10 mouse cellular contexts compared by ENCODE assay signal in the genomic region with DNA sequence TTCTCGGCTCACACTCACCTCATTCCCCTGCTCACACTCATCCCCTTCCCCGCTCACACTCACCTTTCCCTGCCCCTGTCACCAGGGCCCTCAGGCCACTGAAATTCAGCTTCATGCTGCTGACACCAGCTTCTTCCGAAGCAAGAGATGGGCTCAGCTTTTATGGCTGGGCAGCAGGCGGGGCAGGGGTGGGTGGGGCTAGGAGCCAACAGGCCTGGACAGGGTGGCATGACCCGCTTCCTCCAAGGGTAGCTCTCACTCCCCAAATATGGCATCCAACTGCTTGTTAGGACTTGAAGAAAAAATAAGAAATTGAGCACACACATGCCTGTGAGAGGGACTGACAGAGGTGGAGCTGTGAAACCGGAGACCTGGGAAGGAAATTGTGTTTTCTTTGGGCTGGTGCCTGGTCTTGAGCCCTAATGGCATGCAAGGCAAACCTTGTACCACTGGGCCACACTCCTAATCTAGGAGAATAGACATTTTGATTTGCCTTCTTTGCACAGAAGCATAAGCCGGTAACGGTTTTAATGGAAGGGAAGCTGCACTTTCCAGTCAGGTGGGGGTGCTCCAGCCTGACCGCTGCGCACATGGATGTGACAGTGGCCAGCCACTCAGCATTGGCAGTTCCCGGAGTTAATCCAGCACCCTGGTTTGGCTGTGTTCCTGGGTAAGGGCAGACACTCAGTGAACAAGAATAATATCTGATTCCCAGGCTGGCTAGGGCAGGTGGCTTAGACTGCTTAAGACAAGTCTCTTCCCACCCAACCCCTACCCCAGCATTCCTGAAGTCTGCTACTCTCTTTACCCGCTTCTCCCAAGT. TPM values are rescaled to one million over a fixed set of nuclear protein-coding genes. Genes with fewer than 3 reads are reported as not detected.
A peak's percentile ranks its signal among the peaks of the same experiment; 100 is the strongest.
DNase-seq lines count a peak whose midpoint lies in the region; ATAC-seq and TF ChIP-seq lines count a peak whose summit lies in the region.
"Had no signal": no experiment of that assay in that cellular context is flagged by ENCODE, and none has a peak within 500 bp of the region (broad histone marks: within the 10 kb centered on the region; RNA-seq: fewer than 3 reads in every experiment).

A gene (minus strand): TSS at position 257 of the 823 bp plus-strand sequence.

- TF ChIP-seq EP300 in stomach, postnatal 0 days (optimal IDR thresholded peaks at IDR 0.05): no peak

- no peak for TF ChIP-seq POLR2A in limb, embryonic 14.5 days (IDR thresholded peaks at IDR 0.05; ENCODE audit: borderline replicate concordance, extremely low read depth, insufficient read depth, insufficient read length)

- intact Hi-C loops in left cerebral cortex, postnatal 25 days (cut with DNase I): no loop called here

- H3K4me2 ChIP-seq in limb, embryonic 14.5 days (replicated peaks; ENCODE audit: low read depth, low read length, severe bottlenecking): 0 out of 2 replicates have a peak within 1 kb of the TSS, but pooled peaks have one; percentile 5
- peak within 1 kb of the TSS; percentile 17; the same call in 1 of the 2 replicates for H3K4me2 ChIP-seq in stomach, postnatal 0 days (replicated peaks; ENCODE audit: low read depth)

- peaks cover 9% of the 10 kb centered on the region; the same call in 1 of the 2 replicates for H3K4me1 ChIP-seq in limb, embryonic 14.5 days (ENCODE audit: control insufficient read depth, insufficient read depth, low read length)
- H3K4me1 ChIP-seq in stomach, postnatal 0 days (replicated peaks; ENCODE audit: control insufficient read depth, insufficient read depth): 0 out of 2 replicates have a peak, but pooled peaks cover 2% of the 10 kb centered on the region

- WGBS in limb, embryonic 14.5 days: 55% methylated on average over 12 of the region's 12 CpGs
- WGBS in stomach, postnatal 0 days: 59% methylated on average over 12 of the region's 12 CpGs

- peak within 1 kb of the TSS; percentile 52; the same call in 1 of the 2 replicates for H3K27ac ChIP-seq in limb, embryonic 14.5 days (replicated peaks; ENCODE audit: low read depth, low read length)
- H3K27ac ChIP-seq in stomach, postnatal 0 days (replicated peaks): peak within 1 kb of the TSS; percentile 82

- no peak for TF ChIP-seq CTCF in stomach, postnatal 0 days (IDR thresholded peaks at IDR 0.05; ENCODE audit: low read depth)

- peak; percentile 24; the same call in 1 of the 2 replicates for ATAC-seq in limb, embryonic 14.5 days (ENCODE audit: low FRiP score, low read depth)
- ATAC-seq in stomach, postnatal 0 days (ENCODE audit: low FRiP score, low TSS enrichment): no peak

- H3K9ac ChIP-seq in limb, embryonic 14.5 days (ENCODE audit: low read depth, low read length, severe bottlenecking): no peak within 1 kb of the TSS
- no peak within 1 kb of the TSS for H3K9ac ChIP-seq in stomach, postnatal 0 days (ENCODE audit: low read length)

- H3K4me3 ChIP-seq in limb, embryonic 14.5 days (replicated peaks; ENCODE audit: low read length): no peak within 1 kb of the TSS
- H3K4me3 ChIP-seq in stomach, postnatal 0 days (ENCODE audit: low read depth, low read length): no peak within 1 kb of the TSS

- H3K27me3 ChIP-seq in limb, embryonic 14.5 days (ENCODE audit: control insufficient read depth, insufficient read depth, low read length): no peaks in the 10 kb centered on the region
- H3K27me3 ChIP-seq in stomach, postnatal 0 days (ENCODE audit: control insufficient read depth, insufficient read depth, low read length): no peaks in the 10 kb centered on the region

- no peaks in the 10 kb centered on the region for H3K36me3 ChIP-seq in limb, embryonic 14.5 days (ENCODE audit: control insufficient read depth, insufficient read depth, low read length)
- no peaks in the 10 kb centered on the region for H3K36me3 ChIP-seq in stomach, postnatal 0 days (ENCODE audit: control insufficient read depth, insufficient read depth, low read length)

- no peaks in the 10 kb centered on the region for H3K9me3 ChIP-seq in limb, embryonic 14.5 days (ENCODE audit: control insufficient read depth, low read length)
- H3K9me3 ChIP-seq in stomach, postnatal 0 days (ENCODE audit: control insufficient read depth, low read length): no peaks in the 10 kb centered on the region

- no peak for DNase-seq in thymus, postnatal 0 days (ENCODE audit: low spot score)
- DNase-seq in thymus, postnatal 4 days: no peak
- DNase-seq in fat pad, adult 2 months (ENCODE audit: extremely low read depth, low read depth, low spot score): peak; percentile 81
- DNase-seq in limb, embryonic 14.5 days (ENCODE audit: low spot score): peak; percentile 69
- no peak for DNase-seq in stomach, postnatal 0 days (ENCODE audit: low spot score)
- no peak for DNase-seq in right cerebral cortex, adult 18-20 months
- DNase-seq in left cerebral cortex, postnatal 25 days (ENCODE audit: low spot score in 2 of 2): no peak
- DNase-seq in right cerebral cortex, postnatal 10 days (ENCODE audit: low spot score in 2 of 2): no peak
- DNase-seq: cerebellum, adult 18-20 months had no signal

RNA-seq across cellular contexts. Expression of the gene that starts here (rescaled TPM):
- polyA plus RNA-seq in thymus, postnatal 0 days (2015; fragmentation: Nextera tagmentation; extraction: Ambion mirVana): 179 and 229 TPM in 2 replicates
- 11.9 and 19.6 TPM in 2 replicates for polyA plus RNA-seq in limb, embryonic 14.5 days (2012; rRNA removed)
- polyA plus RNA-seq in limb, embryonic 14.5 days (2014; fragmentation: Nextera tagmentation; extraction: Ambion mirVana): 7.3 and 10.8 TPM in 2 replicates
- polyA plus RNA-seq in stomach, postnatal 0 days (2015; fragmentation: Nextera tagmentation; extraction: Ambion mirVana): 129 and 160 TPM in 2 replicates
- total RNA-seq in left cerebral cortex, postnatal 25 days (2021): 1 to 10 TPM; 2.6 to 3.7 TPM
- total RNA-seq: granulocyte monocyte progenitor cell, adult 5-6 weeks had no signal

Comparison
In these comparisons a context has a peak if more than half of its experiments do, and no peak if none do; other contexts are left out.
1. DNase-seq: peak in fat pad, adult 2 months (single experiment) and limb, embryonic 14.5 days (single experiment); none in thymus, postnatal 0 days (single experiment), thymus, postnatal 4 days (single experiment), stomach, postnatal 0 days (single experiment), right cerebral cortex, adult 18-20 months (single experiment), left cerebral cortex, postnatal 25 days (0 of 2) and right cerebral cortex, postnatal 10 days (0 of 2).